Mouse (Mus musculus) T-helper 17 cell (primary cell): ENCODE measurements at regions not wholly inside any gene's neighbourhood (a gene's known extent, or its start where the extent isn't known, plus 50 kb on each side); places are given as distances from the start of the nearest gene placed in this dataset.

Experiments used
- in situ Hi-C, 2 experiments: fragments of 300-600 bp; cut with MboI, MseI; formaldehyde crosslinking; loops; 1 replicate in 1 of 2; 2 replicates in 1 of 2; pipeline ENCODE4 v1.15.1; 2025; ENCODE audit warnings: high pct_unique_total_duplicates in 2 of 2

DNA sequence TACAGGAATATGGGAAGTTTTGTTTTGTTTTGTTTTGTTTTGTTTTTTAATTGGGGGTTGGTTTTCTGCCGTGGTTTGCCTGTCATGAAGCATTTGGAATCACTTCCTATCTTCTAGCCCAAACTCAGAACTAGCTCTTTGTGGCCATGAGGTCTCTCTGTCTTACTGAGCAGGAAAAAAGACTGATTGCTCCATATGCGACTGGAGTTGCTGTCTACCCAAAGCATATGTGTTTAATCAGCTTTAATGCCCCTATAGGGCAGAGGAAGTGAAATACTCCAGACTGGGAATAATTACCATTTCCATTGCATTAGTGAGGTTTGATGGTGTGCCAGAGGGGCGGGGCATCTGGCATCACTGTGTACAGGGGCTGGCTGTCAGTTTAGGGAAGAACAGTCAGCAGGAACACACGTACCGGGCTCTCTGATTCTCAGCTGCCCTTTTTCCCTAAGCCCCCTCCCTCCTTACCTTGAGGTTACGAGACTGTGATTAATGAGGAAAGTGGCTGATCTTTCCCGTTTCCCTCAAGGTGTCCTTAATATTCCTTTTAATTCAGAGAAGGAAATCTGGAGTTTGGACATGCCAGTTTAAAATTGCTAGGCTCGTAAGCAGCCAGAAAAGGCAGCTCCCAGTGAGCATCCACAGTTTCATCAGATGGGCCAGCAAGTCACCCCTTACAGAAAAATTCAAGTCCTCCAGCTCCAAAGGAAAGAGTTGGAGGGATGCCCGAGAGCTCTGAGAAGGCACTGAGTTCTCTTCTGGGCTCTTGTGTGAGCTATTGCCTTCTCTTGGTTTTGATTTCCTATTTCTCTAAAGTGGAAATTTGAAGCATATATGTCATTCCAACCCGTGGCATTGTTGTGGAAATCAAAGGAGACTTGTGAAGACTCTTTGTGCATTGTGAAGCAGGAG lies 2482.1 kb upstream of the 5930422O12Rik start:
- in situ Hi-C loops, result no loop called here

DNA sequence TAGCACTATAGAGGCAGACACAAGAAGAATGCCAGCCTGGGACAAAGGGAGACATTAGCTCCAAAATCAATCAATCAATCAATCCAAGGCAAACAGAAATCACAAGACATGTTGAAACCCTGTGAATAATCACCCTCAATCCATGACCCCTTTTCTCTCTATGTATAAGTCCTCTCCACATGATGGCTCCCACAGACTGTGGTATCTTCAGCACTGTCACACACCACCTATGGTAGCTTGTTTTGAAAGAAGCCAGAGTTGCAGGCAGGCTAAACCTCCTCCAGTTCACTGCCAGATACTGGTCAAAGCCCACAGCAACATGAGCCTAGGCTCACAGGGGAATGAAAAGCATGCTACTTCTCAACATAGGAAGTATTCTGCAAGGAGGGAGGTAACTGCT lies 2475.7 kb upstream of the 5930422O12Rik start:
- in situ Hi-C loops, result loop anchor here in 1 of 2 experiments (10.0 kb wide), 1 partner anchor 1122 kb away; no protein-coding TSS in a partner anchor

GRCm38 (mm10) chr8:30959436-30960180 lies 2468.9 kb upstream of the 5930422O12Rik start:
- in situ Hi-C loops, result loop anchor here in 1 of 2 experiments (10.0 kb wide), 1 partner anchor 1115 kb away; no protein-coding TSS in a partner anchor

DNA sequence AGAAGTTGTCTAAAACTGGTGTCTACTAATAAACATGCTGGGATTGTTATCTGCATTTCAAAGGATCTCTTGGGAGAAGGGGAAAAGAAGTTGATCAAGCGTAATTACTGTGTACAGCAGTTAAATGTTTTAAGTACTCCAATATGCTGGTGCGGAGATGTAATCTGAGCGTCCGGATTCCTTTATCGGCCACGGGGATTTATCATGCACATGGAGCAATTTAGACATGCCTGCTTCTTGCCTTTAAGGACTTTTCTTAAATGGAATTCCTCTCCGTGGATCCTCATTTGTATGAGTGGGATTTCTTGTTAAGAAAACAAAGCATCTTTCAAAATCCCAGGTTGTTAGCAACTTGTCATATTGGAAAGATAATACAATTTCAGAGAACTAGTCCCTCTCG lies 2468.0 kb upstream of the 5930422O12Rik start:
- in situ Hi-C loops, result no loop called here

GRCm38 (mm10) chr8:30962207-30962606 lies 2466.3 kb upstream of the 5930422O12Rik start:
- in situ Hi-C loops, result no loop called here

- in situ Hi-C loops, result no loop called here
Measured at GRCm38 (mm10) chr8:30982814-30983213, 2445.7 kb upstream of the 5930422O12Rik start.

GRCm38 (mm10) chr8:30988051-30988450 lies 2440.5 kb upstream of the 5930422O12Rik start:
- in situ Hi-C loops, result no loop called here

- in situ Hi-C loops, result no loop called here
Measured at GRCm38 (mm10) chr8:30998657-30999056, 2429.9 kb upstream of the 5930422O12Rik start.

GRCm38 (mm10) chr8:31000120-31000519 lies 2428.4 kb upstream of the 5930422O12Rik start:
- in situ Hi-C loops, result no loop called here

DNA sequence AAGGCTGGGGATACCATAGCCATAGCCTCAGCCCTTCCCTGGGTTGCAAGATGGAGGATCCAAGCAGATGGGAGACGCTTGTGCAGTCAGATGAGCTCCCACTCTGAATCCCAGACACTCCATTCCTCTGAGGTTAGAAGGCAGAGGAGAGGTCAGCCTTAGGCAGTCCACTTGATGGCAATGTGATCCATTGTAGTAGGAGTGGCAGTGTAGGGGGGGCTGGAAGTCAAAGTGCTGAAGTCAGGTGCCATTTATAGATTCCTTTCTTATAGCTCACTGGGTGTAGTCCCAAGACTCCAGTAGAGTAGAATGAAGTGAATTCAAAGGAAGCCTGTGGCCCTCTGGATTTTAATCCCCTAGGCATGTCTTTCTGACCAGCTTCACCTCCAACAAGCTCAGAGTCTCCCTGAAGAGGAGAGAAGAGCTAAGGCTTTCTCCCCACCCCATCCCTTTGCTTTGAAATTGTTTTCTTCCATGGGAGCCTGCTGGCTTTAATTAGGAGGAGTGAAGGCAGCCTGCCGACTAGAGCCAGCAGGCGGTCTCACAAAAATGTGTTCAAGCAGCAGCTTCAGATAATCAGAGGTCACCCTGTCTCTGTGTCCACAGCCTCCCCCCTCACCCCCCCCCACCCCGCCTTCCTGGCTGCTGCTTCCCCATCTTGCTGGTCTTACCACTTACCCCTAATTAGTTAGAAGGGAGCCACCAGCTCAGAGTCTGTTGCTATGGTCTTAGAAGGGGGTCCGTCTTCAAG lies 2426.4 kb upstream of the 5930422O12Rik start:
- in situ Hi-C loops, result no loop called here

DNA sequence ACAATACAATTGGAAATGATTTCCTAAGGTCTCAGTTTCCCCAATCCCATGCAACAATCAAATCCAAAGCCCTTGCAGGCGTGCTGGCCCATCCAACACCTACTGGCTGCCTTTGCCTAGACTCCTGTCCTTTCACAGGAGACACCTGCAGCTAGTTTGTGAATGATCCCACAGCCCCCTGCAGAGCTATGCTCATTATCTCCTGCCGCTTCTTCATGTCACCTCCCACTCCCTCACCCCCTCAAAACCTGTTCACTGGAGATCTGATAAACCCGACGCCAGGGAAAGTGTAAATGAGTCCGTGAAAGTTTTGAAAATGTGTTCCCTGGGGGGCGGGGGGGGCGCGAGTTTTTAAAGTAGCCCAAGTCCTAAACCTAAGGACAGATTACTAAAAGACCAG lies 2420.2 kb upstream of the 5930422O12Rik start:
- in situ Hi-C loops, result no loop called here

DNA sequence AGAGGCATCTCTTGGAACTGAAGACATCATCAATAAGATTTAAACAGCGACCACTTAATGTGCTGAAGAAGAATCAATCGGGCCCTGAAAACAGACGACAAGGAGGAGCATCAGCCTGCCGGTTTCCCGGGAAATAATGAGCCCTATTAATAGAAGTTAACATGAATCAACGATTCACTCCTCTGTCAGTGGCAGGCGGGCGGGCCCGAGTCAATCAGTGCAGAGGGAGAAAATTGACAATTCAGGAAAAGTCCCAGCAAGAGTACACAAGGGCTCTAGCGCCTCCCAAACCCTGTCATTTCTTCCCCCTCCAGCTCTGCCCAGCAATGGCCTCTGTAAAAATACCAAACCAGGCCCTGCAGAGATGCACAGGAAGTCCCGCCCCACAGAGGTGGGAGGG lies 2416.4 kb upstream of the 5930422O12Rik start:
- in situ Hi-C loops, result no loop called here

- in situ Hi-C loops, result no loop called here
Measured at GRCm38 (mm10) chr8:31031721-31032591, 2396.6 kb upstream of the 5930422O12Rik start.

- in situ Hi-C loops, result no loop called here
Measured at GRCm38 (mm10) chr8:31033281-31033680, 2395.2 kb upstream of the 5930422O12Rik start.

- in situ Hi-C loops, result no loop called here
Measured at GRCm38 (mm10) chr8:31036892-31037291, 2391.6 kb upstream of the 5930422O12Rik start.
